Mouse (Mus musculus) left cerebral cortex, adult 2 months (tissue): ENCODE measurements around the gene Golga1. TPM values are rescaled to one million over a fixed set of nuclear protein-coding genes. Genes with fewer than 3 reads are reported as not detected.
A peak's percentile ranks its signal among the peaks of the same experiment; 100 is the strongest.

ENCODE experiments used
- DNase-seq, 2 experiments: peaks; one replicate each; pipeline ENCODE4 v3.0.0; 2021 to 2022; ENCODE audit warnings: low spot score in 2 of 2, mixed read lengths in 1 of 2; ENCODE audit errors: extremely low spot score in 1 of 2
- H3K27ac ChIP-seq: fragments of 200-600 bp; 2 replicates; pipeline ENCODE4 v1.8.1; 2022
- H3K4me3 ChIP-seq: fragments of 200-600 bp; 2 replicates; pipeline ENCODE4 v1.8.1; 2022
- CTCF ChIP-seq: fragments of 200-600 bp; IDR thresholded peaks from 2 replicates; pipeline ENCODE4 v1.8.1; 2022; ENCODE audit warnings: antibody characterized with exemption, mild to moderate bottlenecking, moderate library complexity
- intact Hi-C: fragments of 180-260 bp; cut with DNase I; formaldehyde crosslinking; loops from one replicate; pipeline ENCODE4 v1.15.1; 2025
- total RNA-seq, 2 experiments: library from RNA; stranded (reverse); gene quantifications; 2 replicates each; pipeline ENCODE4 v1.2.3; 2021

The Golga1 gene
- total RNA-seq, 2 experiments from 2014 or later, result 30.3 to 31.1 TPM

- Histone ChIP-seq H3K27ac (no peak overlapping the region), H3K4me3 (no peak overlapping the region)
- no peak for DNase-seq
- TF ChIP-seq CTCF, result no peak
- intact Hi-C loops, result no loop called here
Measured at GRCm38 (mm10) chr2:38987803-38988510, 77.4 kb downstream of the Golga1 start.

GRCm38 (mm10) chr2:38987371-38987770 lies 78.0 kb downstream of the Golga1 start:
- no peak for DNase-seq
- H3K27ac ChIP-seq, result no peak overlapping the region
- intact Hi-C loops, result no loop called here
- TF ChIP-seq CTCF, result no peak
- H3K4me3 ChIP-seq, result no peak overlapping the region

DNA sequence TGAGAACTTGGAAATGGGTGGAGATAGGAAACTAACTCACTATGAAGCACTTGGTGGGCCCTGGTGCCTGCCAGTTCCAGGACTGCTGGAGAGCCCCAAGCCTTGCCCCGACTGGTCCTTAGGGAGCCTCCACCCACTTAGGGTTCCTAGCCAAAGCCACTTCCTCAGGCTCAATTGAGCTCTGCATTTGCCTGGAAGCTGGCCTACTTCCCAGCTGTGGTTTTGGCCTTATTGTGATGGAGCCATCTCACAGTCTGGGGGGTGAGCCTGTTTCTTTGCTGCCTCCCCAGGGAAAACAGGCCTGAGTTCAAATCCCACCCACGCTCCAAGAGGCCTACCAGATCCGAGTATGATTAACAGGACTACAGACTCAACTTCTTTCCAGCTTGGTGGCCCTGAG lies 78.8 kb downstream of the Golga1 start:
- TF ChIP-seq CTCF, result no peak
- intact Hi-C loops, result no loop called here
- no peak for DNase-seq
- Histone ChIP-seq H3K4me3 (no peak overlapping the region), H3K27ac (no peak overlapping the region)

DNA sequence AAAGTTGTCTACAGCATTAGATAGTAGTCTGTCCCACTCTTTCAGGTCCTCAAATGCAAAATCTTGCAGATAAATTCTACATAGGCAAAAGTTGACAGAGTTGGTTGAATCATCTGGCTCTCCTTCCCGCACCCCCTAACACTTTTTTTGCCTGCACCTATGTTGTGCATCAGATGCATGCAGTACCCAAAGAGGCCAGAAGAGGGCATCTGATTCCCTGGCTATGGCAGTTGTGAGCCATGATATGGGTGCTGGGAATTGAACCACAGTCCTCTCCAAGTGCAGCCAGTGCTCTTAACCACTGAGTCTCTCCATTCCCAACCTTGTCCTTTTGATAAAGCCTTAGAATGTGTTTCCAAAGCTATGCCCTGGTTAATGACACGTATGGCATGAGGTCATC lies 81.9 kb downstream of the Golga1 start:
- no peak for DNase-seq
- TF ChIP-seq CTCF, result peak; percentile 39
- H3K27ac ChIP-seq, result no peak overlapping the region
- intact Hi-C loops, result no loop called here
- no peak overlapping the region for H3K4me3 ChIP-seq

DNA sequence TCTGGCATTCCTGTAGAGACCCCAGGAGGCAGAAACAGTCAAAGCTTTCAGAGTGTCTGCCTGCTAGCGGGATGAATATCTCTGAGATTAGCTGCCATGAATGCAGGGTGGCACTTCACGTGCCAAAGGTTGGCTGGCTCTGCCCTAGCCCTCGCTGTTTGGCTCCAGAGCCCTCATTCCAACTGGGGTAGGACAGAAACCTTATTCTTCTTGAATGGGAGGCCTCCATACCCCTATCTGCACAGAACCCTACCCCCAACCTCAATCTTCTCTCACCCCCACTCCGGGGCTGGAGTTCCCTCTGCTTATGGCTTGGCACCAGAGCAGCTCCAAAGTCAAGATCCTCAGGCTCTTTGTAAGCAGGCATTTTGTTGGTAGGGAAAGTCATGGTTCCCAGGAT lies 87.5 kb downstream of the Golga1 start:
- no peak overlapping the region for H3K4me3 ChIP-seq
- TF ChIP-seq CTCF, result no peak

GRCm38 (mm10) chr2:38975941-38976805 lies 89.2 kb downstream of the Golga1 start:
- TF ChIP-seq CTCF, result no peak
- intact Hi-C loops, result no loop called here
- DNase-seq, result no peak
- Histone ChIP-seq H3K4me3 (no peak overlapping the region), H3K27ac (no peak overlapping the region)

More for the DNA sequence above, 87.5 kb downstream of the Golga1 start:
- intact Hi-C loops, result no loop called here
- no peak overlapping the region for H3K27ac ChIP-seq
- no peak for DNase-seq

DNA sequence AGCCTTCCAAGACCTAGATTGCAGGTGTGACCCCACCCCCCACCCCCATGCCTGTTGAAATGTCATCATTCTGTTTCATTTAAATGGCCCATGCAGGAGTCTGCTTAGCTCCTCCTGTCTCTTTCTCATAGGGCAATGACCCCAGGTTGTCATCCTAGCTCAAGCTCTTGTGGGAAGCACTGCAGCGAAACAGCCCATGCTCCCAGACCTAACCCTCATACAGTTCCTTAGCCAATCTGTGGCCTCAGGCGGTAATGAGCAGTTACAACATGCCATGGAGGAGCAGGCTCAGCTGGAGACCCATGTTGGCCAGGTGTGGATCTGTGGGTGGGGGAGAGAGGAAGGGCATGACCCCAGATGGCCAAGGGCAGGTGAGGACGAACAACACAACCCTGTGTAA lies 90.2 kb downstream of the Golga1 start:
- H3K27ac ChIP-seq, result no peak overlapping the region
- intact Hi-C loops, result no loop called here
- DNase-seq, result no peak
- H3K4me3 ChIP-seq, result no peak overlapping the region
- no peak for TF ChIP-seq CTCF

DNA sequence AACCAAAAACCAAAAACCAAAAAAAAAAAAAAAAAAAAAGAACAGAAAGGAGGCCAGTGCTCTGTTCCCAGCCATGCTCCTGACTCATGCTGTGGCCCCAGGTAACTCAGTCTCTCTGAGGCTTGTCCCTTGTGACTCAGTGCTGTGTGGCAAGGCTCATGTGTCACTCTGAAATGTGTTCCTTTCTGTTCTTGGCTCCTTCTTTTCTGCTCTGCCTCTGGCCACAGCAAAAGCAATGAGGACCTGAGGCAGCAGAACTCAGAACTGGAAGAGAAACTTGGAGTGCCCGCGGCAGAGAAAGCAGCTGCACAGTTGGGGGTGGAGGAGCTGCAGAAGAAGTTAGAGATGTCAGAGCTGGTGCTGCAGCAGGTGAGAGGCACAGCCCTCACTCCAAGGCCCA lies 91.2 kb downstream of the Golga1 start:
- Histone ChIP-seq H3K27ac (no peak overlapping the region), H3K4me3 (no peak overlapping the region)
- no peak for DNase-seq
- no peak for TF ChIP-seq CTCF
- intact Hi-C loops, result no loop called here

DNA sequence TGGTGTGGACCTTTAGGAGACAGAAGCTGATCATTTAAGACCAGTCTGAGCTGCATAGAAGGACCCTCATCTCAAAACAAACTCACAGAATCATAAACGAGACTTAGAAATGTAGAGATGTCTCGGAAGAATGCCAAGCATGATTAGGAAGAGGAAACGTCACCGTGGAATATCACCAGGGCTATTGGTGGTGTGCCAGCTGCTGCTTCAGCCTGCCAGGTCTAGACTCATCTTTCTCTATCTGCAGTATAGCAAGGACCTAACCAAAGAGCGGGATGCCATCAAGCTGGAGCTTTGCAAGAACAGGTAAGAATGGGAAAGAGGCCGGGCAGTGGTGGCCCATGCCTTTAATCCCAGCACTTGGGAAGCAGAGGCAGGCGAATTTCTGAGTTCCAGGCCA lies 91.6 kb downstream of the Golga1 start:
- DNase-seq, result no peak
- Histone ChIP-seq H3K27ac (no peak overlapping the region), H3K4me3 (no peak overlapping the region)
- no peak for TF ChIP-seq CTCF
- intact Hi-C loops, result no loop called here

DNA sequence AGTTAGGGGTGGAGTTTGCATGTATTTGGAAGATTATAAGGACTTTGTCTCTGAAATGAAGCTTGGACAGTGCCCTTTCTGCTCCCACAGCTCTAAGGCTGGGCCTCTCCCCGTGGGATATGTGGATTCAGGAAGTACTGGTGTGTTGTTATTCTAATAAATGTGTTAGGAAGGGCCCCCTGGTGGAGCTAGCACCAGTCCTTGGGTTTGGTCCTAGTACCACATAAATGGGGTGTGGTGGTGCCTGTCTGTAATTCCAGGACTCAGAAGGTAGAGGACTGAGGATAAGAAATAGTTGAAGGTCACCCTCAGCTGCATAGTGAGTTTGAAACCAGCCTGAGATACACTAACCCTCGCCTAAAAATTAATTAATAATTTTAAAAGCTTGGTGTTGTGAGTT lies 92.1 kb downstream of the Golga1 start:
- no peak; the same call in 1 of the 2 replicates for TF ChIP-seq CTCF
- Histone ChIP-seq H3K27ac (no peak overlapping the region), H3K4me3 (no peak overlapping the region)
- no peak for DNase-seq
- intact Hi-C loops, result no loop called here

- TF ChIP-seq CTCF, result no peak
- DNase-seq, result no peak
- intact Hi-C loops, result no loop called here
- Histone ChIP-seq H3K27ac (no peak overlapping the region), H3K4me3 (no peak overlapping the region)
Measured at GRCm38 (mm10) chr2:38970057-38970456, 95.3 kb downstream of the Golga1 start.

- intact Hi-C loops, result no loop called here
- no peak for TF ChIP-seq CTCF
- no peak overlapping the region for H3K27ac ChIP-seq
- no peak overlapping the region for H3K4me3 ChIP-seq
- DNase-seq, result no peak
Measured at GRCm38 (mm10) chr2:38969650-38970049, 95.7 kb downstream of the Golga1 start.

Other genes starting within 250 kb of the Golga1 start
- gene Nr6a1, start 137.9 kb downstream of the Golga1 start, total RNA-seq, result 10 to 100 TPM in 1 of 2 experiments, 1 to 10 TPM in 1; 9.3 to 10.4 TPM
- gene Olfml2a, start 133.6 kb downstream of the Golga1 start, total RNA-seq, result 1 to 10 TPM; 2.1 to 2.6 TPM
- under 1 TPM; 0.32 to 0.70 TPM for gene Wdr38, start 68.1 kb downstream of the Golga1 start, total RNA-seq
- 100 to 1,000 TPM; 106 to 108 TPM for gene Arpc5l, start 60.2 kb downstream of the Golga1 start, total RNA-seq
- gene Rpl35, start 59.9 kb downstream of the Golga1 start, total RNA-seq, result 100 to 1,000 TPM; 251 to 253 TPM
- gene Scai, start 125.2 kb upstream of the Golga1 start, total RNA-seq, result 10 to 100 TPM; 51.1 to 65.4 TPM
- 10 to 100 TPM; 63.2 to 67.5 TPM for gene Ppp6c, start 160.9 kb upstream of the Golga1 start, total RNA-seq